Mouse (Mus musculus): ENCODE measurements around the gene Tmem206. TPM values are rescaled to one million over a fixed set of nuclear protein-coding genes. Genes with fewer than 3 reads are reported as not detected.

The Tmem206 gene
- polyA plus RNA-seq, 1 experiment from 2014 or later, result 4.4 TPM

DNA sequence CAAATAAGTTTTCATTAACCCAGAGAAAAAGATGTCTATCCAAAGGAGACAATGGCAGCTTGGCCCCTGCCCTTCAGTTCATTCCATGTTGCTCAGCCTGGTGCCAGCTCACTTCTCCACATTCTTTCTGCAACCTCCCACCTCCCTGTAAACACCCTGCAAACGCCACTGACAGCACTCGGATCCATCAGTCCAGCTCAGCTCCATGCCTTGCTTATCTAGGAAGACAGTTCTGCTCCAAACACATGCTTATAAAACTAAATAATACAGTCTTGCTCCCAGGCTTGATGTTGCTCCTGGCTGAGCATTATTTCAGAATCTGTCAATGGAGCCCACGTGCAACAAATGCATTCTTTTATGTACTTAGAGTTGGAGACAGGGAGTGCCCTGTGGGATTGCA lies 29.9 kb upstream of the Tmem206 start:
- DNase-seq (no peak), ATAC-seq (no peak)
- no peaks in the 10 kb centered on the region for H3K36me3 ChIP-seq (replicated peaks; ENCODE audit: insufficient read depth, low read length)
- H3K4me3 ChIP-seq (ENCODE audit: low read depth, low read length), result no peak overlapping the region
- H3K9ac ChIP-seq (replicated peaks), result no peak overlapping the region
- 42% methylated on average over 3 of the region's 3 CpGs for WGBS (ENCODE audit: insufficient replicate concordance)
- no peaks in the 10 kb centered on the region for H3K4me1 ChIP-seq (ENCODE audit: insufficient read depth)
- no peaks in the 10 kb centered on the region for H3K27me3 ChIP-seq (ENCODE audit: insufficient read depth, low read length)
- H3K9me3 ChIP-seq (ENCODE audit: low read length), result no peaks in the 10 kb centered on the region
- no peak overlapping the region for H3K27ac ChIP-seq (ENCODE audit: low read depth)
- TF ChIP-seq EP300 (IDR thresholded peaks at IDR 0.05; ENCODE audit: low read depth) (no peak), CTCF (IDR thresholded peaks at IDR 0.05; ENCODE audit: low read depth) (no peak)
- no peak overlapping the region for H3K4me2 ChIP-seq (ENCODE audit: low read depth, low read length)

DNA sequence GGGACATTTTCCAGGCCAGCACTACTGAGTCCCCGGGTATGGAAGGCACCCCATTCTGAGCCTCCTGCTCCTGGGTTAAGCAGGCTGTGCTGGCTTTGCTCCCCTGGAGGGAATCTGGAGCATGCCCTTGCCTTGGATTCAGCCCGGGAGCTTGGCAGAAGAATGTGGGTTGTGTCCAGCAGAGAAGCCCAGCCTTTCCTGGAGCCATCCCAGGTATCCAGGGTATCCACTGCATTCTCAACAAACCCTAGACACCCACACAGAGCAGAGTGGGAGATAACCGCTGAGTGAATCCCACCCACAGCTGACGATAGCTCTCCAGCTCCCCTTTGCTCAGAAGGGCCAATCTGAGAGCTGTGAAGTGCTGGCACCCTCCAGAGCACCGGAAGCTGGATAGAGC lies 29.3 kb upstream of the Tmem206 start:
- Histone ChIP-seq H3K9me3 (ENCODE audit: low read length) (no peaks in the 10 kb centered on the region), H3K4me3 (ENCODE audit: low read depth, low read length) (no peak overlapping the region), H3K36me3 (replicated peaks; ENCODE audit: insufficient read depth, low read length) (no peaks in the 10 kb centered on the region), H3K4me2 (ENCODE audit: low read depth, low read length) (no peak overlapping the region), H3K4me1 (ENCODE audit: insufficient read depth) (no peaks in the 10 kb centered on the region), H3K9ac (replicated peaks) (no peak overlapping the region), H3K27ac (ENCODE audit: low read depth) (no peak overlapping the region), H3K27me3 (ENCODE audit: insufficient read depth, low read length) (no peaks in the 10 kb centered on the region)
- no peak for ATAC-seq
- DNase-seq, result no peak
- no peak for TF ChIP-seq EP300 (IDR thresholded peaks at IDR 0.05; ENCODE audit: low read depth)
- TF ChIP-seq CTCF (IDR thresholded peaks at IDR 0.05; ENCODE audit: low read depth), result no peak
- WGBS (ENCODE audit: insufficient replicate concordance), result 70% methylated on average over 5 of the region's 5 CpGs

DNA sequence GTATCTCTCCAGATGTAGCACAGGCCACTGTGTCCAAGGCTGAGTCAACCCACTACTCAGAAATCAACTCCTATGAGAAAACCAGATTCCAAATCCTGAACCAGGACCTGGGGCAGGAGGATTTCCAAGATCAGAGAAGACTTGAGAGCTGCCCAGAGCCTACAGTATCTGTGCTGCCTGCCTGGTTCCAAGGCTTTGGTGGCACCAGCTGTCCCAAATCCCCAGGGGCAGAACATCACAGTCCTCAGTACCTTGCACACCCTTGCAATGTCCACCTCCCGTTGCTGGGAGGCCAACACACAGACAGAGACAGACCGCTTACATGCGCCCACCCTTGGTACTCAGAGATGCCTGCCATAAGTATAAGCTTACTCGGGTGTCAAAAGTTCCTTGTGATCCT lies 27.4 kb upstream of the Tmem206 start:
- Histone ChIP-seq H3K9me3 (ENCODE audit: low read length) (no peaks in the 10 kb centered on the region), H3K9ac (replicated peaks) (no peak overlapping the region), H3K36me3 (replicated peaks; ENCODE audit: insufficient read depth, low read length) (no peaks in the 10 kb centered on the region), H3K27me3 (ENCODE audit: insufficient read depth, low read length) (no peaks in the 10 kb centered on the region), H3K4me1 (ENCODE audit: insufficient read depth) (no peaks in the 10 kb centered on the region), H3K27ac (ENCODE audit: low read depth) (no peak overlapping the region), H3K4me3 (ENCODE audit: low read depth, low read length) (no peak overlapping the region), H3K4me2 (ENCODE audit: low read depth, low read length) (no peak overlapping the region)
- 84% methylated on average over 4 of the region's 4 CpGs for WGBS (ENCODE audit: insufficient replicate concordance)
- ATAC-seq (no peak), DNase-seq (no peak)
- no peak for TF ChIP-seq EP300 (IDR thresholded peaks at IDR 0.05; ENCODE audit: low read depth)
- TF ChIP-seq CTCF (IDR thresholded peaks at IDR 0.05; ENCODE audit: low read depth), result no peak

DNA sequence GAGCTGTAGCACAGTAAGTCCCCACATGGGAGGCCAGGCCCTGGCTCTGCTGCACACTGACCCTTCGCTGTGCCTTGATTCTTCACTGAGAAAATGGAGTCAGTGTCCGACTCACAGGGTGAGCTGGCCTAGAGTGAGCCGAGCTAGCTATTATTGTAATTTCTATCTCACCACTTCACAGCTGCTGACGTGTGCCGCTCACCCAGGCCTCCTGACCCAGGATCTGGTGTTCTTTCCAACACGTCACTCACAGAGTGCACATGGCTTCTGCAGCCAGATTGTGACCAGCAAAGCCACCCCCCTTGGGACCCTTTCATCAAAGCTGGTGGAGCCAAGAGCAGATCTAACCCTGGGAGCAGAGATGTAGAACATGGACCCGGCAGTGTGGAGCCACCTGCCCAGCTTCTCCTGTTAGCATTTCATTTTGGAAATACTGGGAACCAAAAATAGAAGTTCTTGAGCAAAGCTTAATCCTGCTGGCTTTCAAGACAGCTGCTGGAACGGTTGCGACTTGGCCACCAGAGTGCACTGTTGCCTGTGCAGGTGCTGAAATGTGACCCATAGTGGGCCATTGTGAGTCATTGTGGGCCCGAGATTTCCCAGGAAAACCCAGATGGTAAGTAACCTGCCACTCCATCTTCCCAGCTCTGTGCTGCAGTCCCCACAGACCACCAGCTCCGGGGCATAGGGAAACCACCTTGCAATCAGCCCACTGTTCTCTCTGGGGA lies 26.3 kb upstream of the Tmem206 start:
- TF ChIP-seq EP300 (IDR thresholded peaks at IDR 0.05; ENCODE audit: low read depth) (no peak), CTCF (IDR thresholded peaks at IDR 0.05; ENCODE audit: low read depth) (peak; percentile 64)
- H3K4me3 ChIP-seq (ENCODE audit: low read depth, low read length), result no peak overlapping the region
- 49% methylated on average over 11 of the region's 11 CpGs for WGBS (ENCODE audit: insufficient replicate concordance)
- no peak overlapping the region for H3K4me2 ChIP-seq (ENCODE audit: low read depth, low read length)
- no peak overlapping the region for H3K9ac ChIP-seq (replicated peaks)
- no peak overlapping the region for H3K27ac ChIP-seq (ENCODE audit: low read depth)
- no peaks in the 10 kb centered on the region for H3K36me3 ChIP-seq (replicated peaks; ENCODE audit: insufficient read depth, low read length)
- DNase-seq (no peak), ATAC-seq (no peak)
- no peaks in the 10 kb centered on the region for H3K9me3 ChIP-seq (ENCODE audit: low read length)
- H3K27me3 ChIP-seq (ENCODE audit: insufficient read depth, low read length), result no peaks in the 10 kb centered on the region
- no peaks in the 10 kb centered on the region for H3K4me1 ChIP-seq (ENCODE audit: insufficient read depth)

DNA sequence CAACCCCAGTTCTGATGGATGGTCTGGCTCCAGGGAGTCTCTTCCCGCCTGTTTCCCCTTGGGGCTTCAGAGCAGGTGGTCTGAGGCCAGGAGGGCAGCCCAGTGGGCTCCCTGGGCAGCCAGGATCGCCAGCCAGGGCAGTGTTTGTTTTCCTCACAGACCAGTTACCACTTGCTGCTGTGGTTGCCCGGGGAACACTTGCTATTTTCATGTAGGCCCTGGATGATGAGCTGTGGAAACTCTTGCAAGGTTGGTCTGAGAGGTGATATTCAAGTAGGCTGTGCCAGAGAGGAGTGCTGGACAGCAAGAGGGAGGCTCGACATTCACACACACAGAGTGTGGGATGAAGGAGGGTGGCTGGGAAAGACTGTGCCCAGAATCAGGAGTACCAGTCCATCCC lies 23.8 kb upstream of the Tmem206 start:
- no peak for ATAC-seq
- no peak for TF ChIP-seq CTCF (IDR thresholded peaks at IDR 0.05; ENCODE audit: low read depth)
- TF ChIP-seq EP300 (IDR thresholded peaks at IDR 0.05; ENCODE audit: low read depth), result no peak
- Histone ChIP-seq H3K36me3 (replicated peaks; ENCODE audit: insufficient read depth, low read length) (no peaks in the 10 kb centered on the region), H3K9ac (replicated peaks) (no peak overlapping the region), H3K9me3 (ENCODE audit: low read length) (no peaks in the 10 kb centered on the region), H3K4me3 (ENCODE audit: low read depth, low read length) (no peak overlapping the region), H3K4me2 (ENCODE audit: low read depth, low read length) (no peak overlapping the region), H3K27ac (ENCODE audit: low read depth) (no peak overlapping the region), H3K27me3 (ENCODE audit: insufficient read depth, low read length) (no peaks in the 10 kb centered on the region), H3K4me1 (ENCODE audit: insufficient read depth) (no peaks in the 10 kb centered on the region)
- WGBS (ENCODE audit: insufficient replicate concordance), result 47% methylated on average over 4 of the region's 4 CpGs
- no peak for DNase-seq

DNA sequence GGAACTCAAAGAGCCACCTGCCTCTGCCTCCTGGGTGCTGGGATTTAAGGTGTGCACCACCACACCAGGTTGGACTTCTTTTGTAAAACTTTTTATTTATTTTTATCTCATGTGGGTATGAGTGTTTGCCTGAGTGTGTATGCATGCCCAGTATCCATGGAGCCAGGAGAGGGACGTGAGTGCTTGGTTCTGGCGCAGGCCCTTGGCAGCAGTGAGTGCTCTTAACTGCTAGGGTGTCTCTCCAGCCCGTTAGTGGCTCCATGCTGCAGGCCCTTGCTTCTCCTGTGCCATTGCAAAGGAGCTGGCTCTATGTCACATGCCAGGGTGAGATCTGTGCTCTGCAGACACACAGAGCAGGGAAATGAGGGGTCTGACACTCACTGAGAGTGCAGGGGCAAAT lies 22.0 kb upstream of the Tmem206 start:
- Histone ChIP-seq H3K9ac (replicated peaks) (no peak overlapping the region), H3K36me3 (replicated peaks; ENCODE audit: insufficient read depth, low read length) (no peaks in the 10 kb centered on the region), H3K4me3 (ENCODE audit: low read depth, low read length) (no peak overlapping the region), H3K9me3 (ENCODE audit: low read length) (no peaks in the 10 kb centered on the region), H3K27ac (ENCODE audit: low read depth) (no peak overlapping the region), H3K27me3 (ENCODE audit: insufficient read depth, low read length) (no peaks in the 10 kb centered on the region), H3K4me1 (ENCODE audit: insufficient read depth) (no peaks in the 10 kb centered on the region), H3K4me2 (ENCODE audit: low read depth, low read length) (no peak overlapping the region)
- no peak for DNase-seq
- WGBS (ENCODE audit: insufficient replicate concordance), result 77% methylated on average over 3 of the region's 3 CpGs
- ATAC-seq, result no peak
- TF ChIP-seq EP300 (IDR thresholded peaks at IDR 0.05; ENCODE audit: low read depth) (no peak), CTCF (IDR thresholded peaks at IDR 0.05; ENCODE audit: low read depth) (no peak)

Measured in liver, postnatal 0 days (tissue).